Mouse (Mus musculus) hindbrain, embryonic 10.5 days (tissue): ENCODE data around the gene Cdc37. TPM values are rescaled to one million over a fixed set of nuclear protein-coding genes. Genes with fewer than 3 reads are reported as not detected.
A peak's percentile ranks its signal among the peaks of the same experiment; 100 is the strongest.

Source experiments
- DNase-seq: peaks from one replicate; pipeline ENCODE4 v3.0.0-alpha.2; 2017; ENCODE audit warnings: low spot score
- H3K27ac ChIP-seq: fragments of 300-500 bp; sonication (generic); 2 replicates; pipeline ENCODE4 v1.5.1; 2016; ENCODE audit warnings: mild to moderate bottlenecking, moderate library complexity
- H3K27me3 ChIP-seq: fragments of 300-500 bp; sonication (generic); 2 replicates; pipeline ENCODE4 v1.6.1; 2016; ENCODE audit warnings: mild to moderate bottlenecking; ENCODE audit not compliant: poor library complexity, insufficient read depth, severe bottlenecking
- H3K36me3 ChIP-seq: fragments of 300-500 bp; sonication (generic); 2 replicates; pipeline ENCODE4 v1.6.1; 2016; ENCODE audit warnings: mild to moderate bottlenecking, moderate library complexity
- H3K4me1 ChIP-seq: fragments of 300-500 bp; sonication (generic); replicated peaks from 2 replicates; pipeline ENCODE4 v1.6.1; 2016; ENCODE audit warnings: mild to moderate bottlenecking
- H3K4me3 ChIP-seq: fragments of 300-500 bp; sonication (generic); 2 replicates; pipeline ENCODE4 v1.5.1; 2016; ENCODE audit warnings: mild to moderate bottlenecking, moderate library complexity
- H3K9me3 ChIP-seq: fragments of 300-500 bp; sonication (generic); 2 replicates; pipeline ENCODE4 v1.6.1; 2016; ENCODE audit warnings: mild to moderate bottlenecking, moderate library complexity
- WGBS: fragments of 180-500 bp; shearing (Covaris S2); methylation state at CpG from one replicate; pipeline ENCODE4 v1.1.7; 2016; 5-methylcytosine and 5-hydroxymethylcytosine counted together
- polyA plus RNA-seq: library from polyadenylated mRNA; unstranded; fragments of >200 nt; fragmentation: Nextera tagmentation; extraction: Ambion mirVana; gene quantifications from 2 replicates; pipeline ENCODE4 v1.2.1, GENCODE M21; 2016

The Cdc37 gene
- polyA plus RNA-seq, 1 experiment from 2014 or later, result 333 TPM

DNA sequence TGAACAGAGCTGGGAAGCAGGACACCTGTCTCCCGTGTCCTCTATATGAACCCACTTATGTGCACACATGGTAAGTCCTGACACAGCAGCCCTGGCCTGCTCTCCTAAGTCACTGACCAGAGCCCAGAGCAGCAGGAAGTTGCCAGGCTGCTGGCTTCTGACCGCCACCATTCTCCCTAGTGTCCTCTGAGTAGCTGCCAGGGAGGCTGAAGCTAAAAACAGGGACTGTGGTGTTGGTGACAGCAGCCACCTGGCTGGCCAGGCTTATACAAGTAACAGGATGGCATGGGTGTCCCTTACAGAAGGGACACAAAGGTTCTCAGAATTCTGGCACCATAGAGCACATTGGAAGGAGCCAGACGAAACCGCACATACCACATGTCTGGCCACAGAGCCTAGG is 4.4 kb downstream of the Cdc37 start:
- Histone ChIP-seq H3K36me3 (peaks cover 79% of the 10 kb centered on the region), H3K9me3 (no peaks in the 10 kb centered on the region), H3K4me1 (peaks cover 42% of the 10 kb centered on the region), H3K27me3 (no peaks in the 10 kb centered on the region), H3K4me3 (no peak overlapping the region), H3K27ac (no peak overlapping the region)
- WGBS, result 94% methylated on average over 4 of the region's 4 CpGs
- no peak for DNase-seq

DNA sequence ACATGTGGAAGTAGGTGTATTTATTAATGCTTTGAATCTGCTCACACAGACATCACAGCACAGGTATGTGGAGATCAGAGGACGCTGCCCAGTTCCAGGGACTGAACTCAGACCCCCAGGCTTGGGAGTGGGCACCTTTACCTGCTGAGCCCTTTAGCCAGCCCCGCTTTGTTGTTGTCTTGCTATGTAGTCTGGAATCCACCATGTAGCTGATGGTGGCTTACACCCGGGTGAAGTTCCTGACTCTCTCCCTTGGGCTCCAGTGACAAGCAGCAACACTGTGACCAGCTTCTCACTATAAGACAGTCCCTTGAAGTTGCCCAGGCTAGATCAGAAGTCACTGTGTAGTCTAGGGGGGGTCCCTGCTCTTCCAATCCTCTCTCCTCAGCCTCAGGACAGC is 5.4 kb downstream of the Cdc37 start:
- peaks cover 90% of the 10 kb centered on the region for H3K36me3 ChIP-seq
- H3K27me3 ChIP-seq, result no peaks in the 10 kb centered on the region
- WGBS, result 94% methylated on average over 3 of the region's 3 CpGs
- no peak overlapping the region for H3K4me3 ChIP-seq
- H3K4me1 ChIP-seq, result peaks cover 39% of the 10 kb centered on the region
- DNase-seq, result no peak
- H3K27ac ChIP-seq, result no peak overlapping the region
- no peaks in the 10 kb centered on the region for H3K9me3 ChIP-seq

DNA sequence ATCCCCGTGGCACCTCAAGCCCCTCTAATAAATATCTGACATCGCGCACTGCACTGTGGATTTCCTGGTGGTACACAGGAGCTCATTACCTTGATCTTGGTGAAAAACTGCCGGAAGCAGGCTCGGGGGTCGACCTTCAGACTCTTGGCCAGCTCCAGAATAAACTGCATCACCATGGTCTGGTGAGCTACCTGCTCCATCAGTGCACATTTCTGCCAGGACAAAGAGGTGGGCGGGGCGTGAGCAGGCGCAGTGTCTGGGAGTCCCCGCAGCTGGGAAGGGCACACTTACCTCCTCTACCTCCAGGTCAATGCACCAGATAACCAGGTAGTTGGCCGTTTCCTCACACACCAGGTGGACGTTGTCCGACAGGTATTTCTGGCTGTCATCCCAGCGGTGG is 7.9 kb downstream of the Cdc37 start:
- no peak overlapping the region for H3K27ac ChIP-seq
- H3K4me3 ChIP-seq, result no peak overlapping the region
- peaks cover 98% of the 10 kb centered on the region for H3K36me3 ChIP-seq
- WGBS, result 94% methylated on average over 14 of the region's 14 CpGs
- peaks cover 14% of the 10 kb centered on the region for H3K4me1 ChIP-seq
- no peaks in the 10 kb centered on the region for H3K9me3 ChIP-seq
- DNase-seq, result no peak
- no peaks in the 10 kb centered on the region for H3K27me3 ChIP-seq

DNA sequence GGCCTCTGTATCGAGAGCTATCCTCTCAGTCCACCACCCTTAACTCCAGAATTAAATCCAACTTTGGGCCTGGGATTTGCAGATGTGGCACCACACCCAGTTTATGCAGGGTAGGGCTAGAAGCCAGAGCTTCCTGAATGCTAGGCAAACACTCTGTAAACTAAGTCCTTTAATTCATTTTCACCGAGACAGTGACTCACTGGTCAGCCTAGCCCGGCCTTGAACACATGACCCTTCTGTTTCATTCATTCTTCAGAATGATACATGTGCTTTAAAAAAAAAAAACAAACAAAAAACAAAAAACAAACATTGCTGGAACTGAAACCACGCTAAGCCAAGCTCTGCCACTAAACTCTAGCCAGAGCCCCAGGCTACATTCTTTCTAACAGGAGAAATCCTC is 11.4 kb downstream of the Cdc37 start:
- peaks cover 68% of the 10 kb centered on the region for H3K36me3 ChIP-seq
- 89% methylated on average over 4 of the region's 4 CpGs for WGBS
- H3K4me1 ChIP-seq, result peaks cover 10% of the 10 kb centered on the region; the same call in 1 of the 2 replicates

DNA sequence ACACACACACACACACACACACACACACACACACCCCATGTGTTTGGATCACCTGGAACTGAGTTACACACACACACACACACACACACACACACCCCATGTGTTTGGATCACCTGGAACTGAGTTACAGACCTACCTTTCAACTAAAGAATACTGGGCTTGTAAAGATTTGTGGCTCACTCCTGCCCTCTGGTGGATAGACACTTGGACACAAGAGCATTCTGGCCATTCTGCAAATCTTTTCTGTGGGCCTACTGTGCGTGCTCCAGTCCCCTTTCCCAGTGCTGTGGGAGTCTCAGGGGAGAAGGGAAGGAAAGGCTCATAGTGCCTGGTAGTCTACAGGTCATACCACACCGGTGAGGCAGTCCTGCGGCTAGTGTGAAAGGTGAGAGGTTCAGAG is 12.6 kb downstream of the Cdc37 start:
- peak; percentile 50 for DNase-seq
- WGBS, result 59% methylated on average over 3 of the region's 3 CpGs
- no peak overlapping the region for H3K27ac ChIP-seq
- H3K27me3 ChIP-seq, result no peaks in the 10 kb centered on the region
- peaks cover 57% of the 10 kb centered on the region for H3K36me3 ChIP-seq
- no peak overlapping the region for H3K4me3 ChIP-seq
- H3K9me3 ChIP-seq, result no peaks in the 10 kb centered on the region
- peaks cover 10% of the 10 kb centered on the region; the same call in 1 of the 2 replicates for H3K4me1 ChIP-seq

More for the DNA sequence above, 11.4 kb downstream of the Cdc37 start:
- Histone ChIP-seq H3K4me3 (no peak overlapping the region), H3K9me3 (no peaks in the 10 kb centered on the region), H3K27me3 (no peaks in the 10 kb centered on the region), H3K27ac (no peak overlapping the region)
- DNase-seq, result no peak

DNA sequence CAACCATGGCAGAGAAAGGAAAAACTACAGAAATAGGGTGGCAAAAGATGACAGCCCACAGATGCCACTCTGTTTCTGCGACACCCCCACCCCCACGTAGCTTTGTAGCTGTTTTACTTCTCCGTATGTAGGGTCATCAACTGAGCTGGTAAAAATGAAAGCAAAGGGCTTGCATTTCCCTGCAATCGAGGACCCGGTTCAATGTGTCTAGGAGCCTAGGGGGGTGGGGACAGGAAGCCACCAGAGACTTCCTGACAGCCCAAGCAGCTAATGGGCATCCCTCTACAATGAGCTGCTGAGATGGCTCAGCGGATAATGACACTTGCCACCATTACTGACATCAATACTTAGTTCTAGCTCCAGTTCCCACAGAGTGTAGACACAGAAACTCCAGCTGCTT is 13.4 kb downstream of the Cdc37 start:
- H3K36me3 ChIP-seq, result peaks cover 48% of the 10 kb centered on the region
- H3K4me1 ChIP-seq, result peaks cover 10% of the 10 kb centered on the region
- H3K27ac ChIP-seq, result no peak overlapping the region
- WGBS, result 87% methylated on average over 6 of the region's 6 CpGs
- H3K27me3 ChIP-seq, result no peaks in the 10 kb centered on the region
- no peaks in the 10 kb centered on the region for H3K9me3 ChIP-seq
- DNase-seq, result no peak
- H3K4me3 ChIP-seq, result no peak overlapping the region

DNA sequence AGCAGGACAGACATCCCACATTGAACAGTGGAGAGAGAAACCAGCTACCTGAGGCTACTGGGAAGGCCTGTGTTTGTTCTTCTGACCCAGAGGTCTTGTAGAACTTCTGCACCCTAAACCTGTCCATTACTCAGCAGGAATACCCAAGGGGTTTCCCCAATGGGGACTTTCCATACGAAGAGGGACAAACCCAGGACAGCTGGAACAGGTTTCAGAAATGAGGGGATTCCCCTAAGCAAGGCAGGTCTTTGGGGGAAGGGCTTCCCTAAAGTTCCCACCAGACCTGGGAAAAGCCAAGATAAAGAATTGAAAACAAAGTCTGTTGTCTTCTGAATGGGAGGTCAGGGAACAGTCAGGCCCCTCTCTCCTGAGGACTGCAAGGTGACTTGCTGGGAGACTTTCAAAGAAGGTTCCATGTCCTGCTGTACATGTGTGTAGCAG is 13.8 kb downstream of the Cdc37 start:
- no peak overlapping the region for H3K4me3 ChIP-seq

DNA sequence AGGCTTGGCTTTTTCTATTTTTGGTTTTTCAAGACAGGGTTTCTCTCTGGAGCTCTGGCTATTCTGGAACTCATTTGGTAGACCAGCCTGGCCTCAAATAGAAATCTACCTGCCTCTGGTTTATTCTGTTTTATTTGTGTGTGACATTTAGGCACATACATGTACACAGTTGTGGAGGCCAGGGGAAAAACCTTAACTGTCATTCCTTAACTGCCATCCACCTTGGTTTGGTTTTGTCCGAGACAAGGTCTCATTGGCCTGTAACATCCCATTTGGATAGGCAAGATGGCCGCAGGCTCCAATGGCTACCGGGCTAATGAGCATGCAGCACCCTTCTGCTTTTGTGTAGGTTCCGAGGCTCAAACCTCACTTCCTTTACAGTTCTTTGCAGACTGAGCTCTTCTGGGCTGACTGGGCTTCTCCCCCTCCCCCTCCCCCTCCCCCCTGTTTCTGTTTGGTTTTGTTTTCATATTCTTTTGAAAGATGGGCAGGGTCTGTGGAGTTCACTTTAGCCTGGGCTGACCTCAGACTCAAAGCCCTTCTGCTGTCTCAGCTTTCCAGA is 14.4 kb downstream of the Cdc37 start:
- no peak for DNase-seq
- peaks cover 38% of the 10 kb centered on the region for H3K36me3 ChIP-seq
- 83% methylated on average over 4 of the region's 4 CpGs for WGBS
- H3K4me3 ChIP-seq, result no peak overlapping the region
- no peaks in the 10 kb centered on the region for H3K27me3 ChIP-seq
- H3K9me3 ChIP-seq, result no peaks in the 10 kb centered on the region
- H3K4me1 ChIP-seq, result peaks cover 14% of the 10 kb centered on the region
- no peak overlapping the region for H3K27ac ChIP-seq

More for the DNA sequence above, 13.8 kb downstream of the Cdc37 start:
- H3K36me3 ChIP-seq, result peaks cover 44% of the 10 kb centered on the region
- no peak for DNase-seq
- no peaks in the 10 kb centered on the region for H3K27me3 ChIP-seq
- H3K9me3 ChIP-seq, result no peaks in the 10 kb centered on the region
- 83% methylated on average over 1 of the region's 1 CpGs for WGBS
- H3K4me1 ChIP-seq, result peaks cover 10% of the 10 kb centered on the region
- H3K27ac ChIP-seq, result no peak overlapping the region

DNA sequence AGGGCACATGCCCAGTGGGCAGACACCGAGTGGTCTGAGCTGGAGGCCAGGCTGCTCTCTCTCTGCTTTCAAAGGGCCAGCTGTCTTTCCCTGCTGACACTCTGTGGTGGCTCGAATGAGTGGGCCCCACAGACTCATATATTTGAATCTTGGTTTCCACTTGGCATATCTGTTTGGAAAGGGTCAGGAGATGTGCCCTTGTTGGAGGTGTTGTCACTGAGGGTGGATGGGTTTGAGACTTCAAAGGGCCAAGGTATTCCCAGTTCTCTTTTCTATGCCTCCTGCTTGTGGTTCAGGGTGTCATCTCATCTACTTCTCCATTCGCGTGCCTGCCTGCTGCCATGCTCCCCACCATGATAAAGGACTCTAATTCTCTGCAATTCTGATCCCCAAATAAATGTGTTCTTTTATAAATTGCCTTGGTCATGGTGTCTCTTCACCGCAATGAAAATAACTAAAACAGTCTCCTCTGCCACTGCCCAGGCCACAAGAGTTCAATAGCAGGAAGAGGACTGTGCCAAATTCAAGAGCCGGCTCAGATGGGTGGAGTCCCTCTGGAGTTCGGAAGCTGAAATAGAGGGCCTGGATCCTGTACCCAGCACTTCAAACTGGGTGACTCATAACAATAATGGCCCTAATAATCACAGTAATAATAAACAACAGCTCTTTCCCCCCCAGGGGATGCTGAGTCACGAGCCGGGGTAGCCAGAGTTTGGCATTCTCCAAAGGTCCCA is 15.0 kb downstream of the Cdc37 start:
- 79% methylated on average over 9 of the region's 9 CpGs for WGBS
- DNase-seq, result no peak
- no peak overlapping the region for H3K4me3 ChIP-seq
- H3K9me3 ChIP-seq, result no peaks in the 10 kb centered on the region
- no peaks in the 10 kb centered on the region for H3K27me3 ChIP-seq
- peaks cover 32% of the 10 kb centered on the region for H3K36me3 ChIP-seq
- peaks cover 17% of the 10 kb centered on the region for H3K4me1 ChIP-seq
- no peak overlapping the region for H3K27ac ChIP-seq

DNA sequence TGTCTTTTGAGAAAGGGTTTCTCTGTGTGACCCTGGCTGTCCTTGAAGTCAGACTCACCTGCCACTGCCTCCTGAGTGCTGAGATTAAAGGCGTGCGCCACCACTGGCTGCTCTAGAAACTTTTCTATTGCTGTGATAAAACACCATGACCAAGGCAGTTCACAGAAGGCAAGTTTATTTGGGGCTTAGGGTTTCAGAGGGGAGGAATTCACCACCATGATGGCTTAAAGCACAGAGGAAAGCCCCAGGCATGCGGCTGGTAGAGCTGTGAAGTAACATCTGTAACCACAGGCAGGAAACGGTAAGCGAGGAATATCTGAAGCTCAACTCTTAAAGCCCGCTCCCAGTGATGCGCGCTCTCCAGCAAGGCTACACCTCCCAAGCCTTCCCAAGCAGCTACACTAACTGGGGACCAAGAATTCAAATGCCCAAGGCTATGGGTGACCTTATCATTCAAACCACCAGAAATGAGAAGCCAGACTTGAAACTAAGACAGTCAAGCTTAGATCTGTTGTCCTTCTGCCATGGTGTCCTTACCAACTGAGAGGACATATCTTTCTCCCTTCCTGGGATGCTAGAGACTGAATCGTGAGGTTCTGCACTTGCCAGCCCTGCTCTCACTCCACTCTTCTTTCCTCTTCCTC is 16.6 kb downstream of the Cdc37 start:
- H3K4me3 ChIP-seq, result no peak overlapping the region
- WGBS, result 87% methylated on average over 9 of the region's 9 CpGs
- H3K4me1 ChIP-seq, result peaks cover 17% of the 10 kb centered on the region
- H3K9me3 ChIP-seq, result no peaks in the 10 kb centered on the region
- no peaks in the 10 kb centered on the region for H3K27me3 ChIP-seq
- DNase-seq, result no peak
- no peak overlapping the region for H3K27ac ChIP-seq
- peaks cover 16% of the 10 kb centered on the region for H3K36me3 ChIP-seq

DNA sequence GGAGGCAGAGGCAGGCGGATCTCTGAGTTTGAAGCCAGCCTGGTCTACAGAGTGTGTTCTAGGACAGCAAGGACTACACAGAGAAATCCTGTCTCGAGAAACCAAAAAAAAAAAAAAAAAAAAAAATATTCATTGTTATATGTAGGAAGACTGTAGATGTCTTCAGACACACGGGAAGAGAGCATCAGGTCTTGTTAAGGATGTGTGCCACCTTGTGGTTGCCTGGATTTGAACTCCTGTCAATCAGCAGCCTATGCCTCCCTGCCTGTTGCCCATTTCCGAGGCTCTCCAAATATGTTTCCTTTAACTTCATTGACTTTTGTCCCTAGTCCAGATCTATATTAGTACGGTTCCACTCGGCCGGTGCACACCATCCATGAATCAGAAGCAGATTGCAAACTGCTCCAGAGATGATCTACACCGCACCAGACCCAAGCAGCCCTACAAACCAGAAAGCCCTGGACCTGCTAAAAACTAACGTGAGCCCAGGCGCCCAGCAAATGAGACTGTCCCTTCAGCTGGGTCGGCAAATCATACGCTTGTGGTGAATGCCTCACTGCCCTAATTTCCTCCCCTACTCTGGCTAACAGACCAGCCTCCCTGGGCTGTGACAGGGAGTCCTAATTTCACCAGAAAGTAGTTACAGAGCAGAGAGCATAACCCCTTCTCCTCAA is 17.5 kb downstream of the Cdc37 start:
- WGBS, result 86% methylated on average over 12 of the region's 12 CpGs
- H3K36me3 ChIP-seq, result peaks cover 7% of the 10 kb centered on the region
- H3K4me1 ChIP-seq, result peaks cover 17% of the 10 kb centered on the region
- no peak overlapping the region for H3K4me3 ChIP-seq
- no peaks in the 10 kb centered on the region for H3K27me3 ChIP-seq
- DNase-seq, result no peak
- H3K27ac ChIP-seq, result no peak overlapping the region
- no peaks in the 10 kb centered on the region for H3K9me3 ChIP-seq

DNA sequence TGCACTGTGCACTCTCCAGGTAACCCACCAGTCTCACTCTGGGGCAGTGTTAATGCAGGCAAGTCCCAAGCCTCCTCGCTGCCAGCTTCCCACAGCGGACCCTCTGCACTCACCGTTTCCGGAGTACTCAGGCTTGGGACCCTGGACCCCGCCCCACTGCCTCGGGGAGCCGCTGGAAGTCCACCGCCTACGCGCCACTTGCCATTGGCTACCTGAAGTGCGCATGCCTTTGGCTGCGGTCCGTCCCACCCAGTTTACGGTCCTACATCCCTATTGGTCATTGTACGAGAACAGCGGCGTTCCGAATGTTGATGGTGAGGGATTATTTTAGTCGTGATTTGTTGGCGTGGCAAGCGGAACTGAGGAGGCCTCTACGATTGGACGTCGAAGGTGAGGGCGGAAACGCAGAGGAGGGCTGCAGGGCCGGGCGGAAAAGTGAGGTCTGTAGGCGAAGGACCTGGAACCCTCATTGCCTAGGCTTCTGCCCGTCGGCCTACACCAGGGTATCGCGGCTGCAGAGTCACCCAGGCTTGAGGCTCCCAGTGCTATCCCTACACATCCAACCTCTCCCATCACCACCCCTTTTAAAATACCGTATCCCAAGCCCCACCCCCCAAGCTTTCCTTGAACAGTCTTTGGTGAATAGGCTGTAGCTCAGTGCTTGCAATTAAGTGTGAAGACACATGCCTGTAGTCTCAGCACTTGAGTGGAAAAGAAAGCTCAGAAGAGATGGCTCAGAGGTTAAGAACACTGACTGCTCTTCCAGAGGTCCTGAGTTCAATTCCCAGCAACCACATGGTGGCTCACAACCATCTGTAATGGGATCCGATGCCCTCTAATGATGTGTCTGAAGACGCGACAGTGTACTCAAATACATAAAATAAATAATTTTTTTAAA is 18.5 kb downstream of the Cdc37 start, which contains the start of gene Tyk2:
Gene Tyk2, minus strand, starts transcription at position 185 of the 898 bp plus-strand sequence.
- 6% methylated on average over 37 of the region's 37 CpGs for WGBS
- H3K9me3 ChIP-seq, result no peaks in the 10 kb centered on the region
- H3K4me3 ChIP-seq, result peak within 1 kb of the TSS; percentile 61
- peak; percentile 95 for DNase-seq
- H3K36me3 ChIP-seq, result peaks cover 12% of the 10 kb centered on the region
- peak within 1 kb of the TSS; percentile 81 for H3K27ac ChIP-seq
- no peaks in the 10 kb centered on the region for H3K27me3 ChIP-seq
- peaks cover 17% of the 10 kb centered on the region for H3K4me1 ChIP-seq
